Mouse (Mus musculus): Measurements from ENCODE around the gene Cacna2d1. TPM values are rescaled to one million over a fixed set of nuclear protein-coding genes. Genes with fewer than 3 reads are reported as not detected.

Cacna2d1 gene
- polyA plus RNA-seq, 1 experiment from 2014 or later: 0.25 TPM

DNA sequence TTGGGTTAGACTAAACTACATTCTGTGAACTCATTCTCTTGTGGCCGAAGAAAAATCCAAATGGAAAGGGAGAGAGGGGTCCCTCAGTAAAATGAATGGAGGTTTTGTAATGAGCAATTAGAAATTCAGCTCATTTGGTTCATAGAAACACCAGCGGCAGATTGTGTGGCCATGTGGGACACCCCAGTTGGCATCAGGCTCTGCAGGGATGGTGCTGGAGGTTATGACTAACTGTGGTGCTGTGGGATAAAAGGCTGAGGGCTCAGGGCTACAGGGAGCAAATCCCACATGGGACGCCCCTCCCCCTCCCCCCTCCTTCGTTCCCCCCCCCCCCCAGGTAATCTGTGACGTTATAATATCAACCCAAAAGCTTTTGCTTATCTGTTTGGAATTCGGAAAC lies 69.8 kb downstream of the Cacna2d1 start:
- Histone ChIP-seq H3K27ac (ENCODE audit: low read depth) (no peak overlapping the region), H3K36me3 (replicated peaks; ENCODE audit: insufficient read depth, low read length) (no peaks in the 10 kb centered on the region), H3K4me3 (ENCODE audit: low read depth, low read length) (no peak overlapping the region), H3K4me2 (ENCODE audit: low read depth, low read length) (no peak overlapping the region), H3K9me3 (ENCODE audit: low read length) (no peaks in the 10 kb centered on the region), H3K9ac (replicated peaks) (no peak overlapping the region), H3K4me1 (ENCODE audit: insufficient read depth) (no peaks in the 10 kb centered on the region), H3K27me3 (ENCODE audit: insufficient read depth, low read length) (no peaks in the 10 kb centered on the region)
- 57% methylated on average over 5 of the region's 6 CpGs for WGBS (ENCODE audit: insufficient replicate concordance)
- no peak for DNase-seq
- ATAC-seq: no peak
- TF ChIP-seq EP300 (IDR thresholded peaks at IDR 0.05; ENCODE audit: low read depth) (no peak), CTCF (IDR thresholded peaks at IDR 0.05; ENCODE audit: low read depth) (no peak)

DNA sequence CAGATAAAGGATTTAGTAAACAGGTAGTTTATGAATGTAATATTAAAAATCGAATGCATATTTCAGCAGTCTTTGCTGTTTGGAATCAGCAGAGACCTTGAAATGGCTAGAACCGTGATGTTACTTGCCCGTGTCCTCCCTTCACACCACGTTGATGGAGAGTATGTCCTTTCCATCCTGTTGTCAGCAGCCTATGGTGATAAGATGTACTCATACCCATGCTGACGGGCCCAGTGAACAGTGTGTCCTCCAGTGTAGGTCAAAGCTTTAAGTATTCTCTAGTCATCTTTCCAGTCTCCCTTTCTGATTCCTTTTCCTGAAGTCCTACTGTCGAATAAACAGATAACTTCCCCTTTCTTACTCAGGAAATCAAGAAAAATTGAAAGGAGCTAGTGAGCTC lies 72.5 kb downstream of the Cacna2d1 start:
- H3K36me3 ChIP-seq (replicated peaks; ENCODE audit: insufficient read depth, low read length): no peaks in the 10 kb centered on the region
- no peak for TF ChIP-seq CTCF (IDR thresholded peaks at IDR 0.05; ENCODE audit: low read depth)
- TF ChIP-seq EP300 (IDR thresholded peaks at IDR 0.05; ENCODE audit: low read depth): no peak
- H3K4me3 ChIP-seq (ENCODE audit: low read depth, low read length): no peak overlapping the region
- no peak overlapping the region for H3K9ac ChIP-seq (replicated peaks)
- H3K9me3 ChIP-seq (ENCODE audit: low read length): no peaks in the 10 kb centered on the region
- no peak for ATAC-seq
- no peak overlapping the region for H3K27ac ChIP-seq (ENCODE audit: low read depth)
- H3K4me1 ChIP-seq (ENCODE audit: insufficient read depth): no peaks in the 10 kb centered on the region
- no peaks in the 10 kb centered on the region for H3K27me3 ChIP-seq (ENCODE audit: insufficient read depth, low read length)
- DNase-seq: no peak
- WGBS (ENCODE audit: insufficient replicate concordance): 63% methylated on average over 6 of the region's 6 CpGs
- no peak overlapping the region for H3K4me2 ChIP-seq (ENCODE audit: low read depth, low read length)

DNA sequence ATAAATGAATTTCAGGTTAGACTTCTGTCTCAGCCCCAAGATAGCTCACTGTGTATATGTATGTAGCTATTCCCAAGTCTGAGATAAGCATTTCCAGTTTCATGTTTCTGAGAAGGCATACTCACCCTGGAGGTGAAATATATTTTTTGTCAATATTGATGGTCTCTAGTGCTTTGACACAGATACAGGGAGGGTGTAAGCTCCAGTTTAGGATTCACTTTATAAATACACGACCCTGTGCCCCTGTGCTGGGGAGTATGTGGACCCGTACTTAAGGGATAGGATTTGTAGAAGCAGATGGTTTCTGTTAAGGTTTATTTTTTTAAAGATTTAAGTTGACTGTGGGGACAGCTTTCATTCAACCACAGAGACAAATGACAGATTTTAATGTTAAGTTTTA lies 79.2 kb downstream of the Cacna2d1 start:
- no peak for TF ChIP-seq EP300 (IDR thresholded peaks at IDR 0.05; ENCODE audit: low read depth)
- ATAC-seq: no peak
- no peak for DNase-seq
- WGBS (ENCODE audit: insufficient replicate concordance): 56% methylated on average over 2 of the region's 2 CpGs
- Histone ChIP-seq H3K27me3 (ENCODE audit: insufficient read depth, low read length) (no peaks in the 10 kb centered on the region), H3K4me1 (ENCODE audit: insufficient read depth) (no peaks in the 10 kb centered on the region), H3K4me3 (ENCODE audit: low read depth, low read length) (no peak overlapping the region), H3K4me2 (ENCODE audit: low read depth, low read length) (no peak overlapping the region), H3K36me3 (replicated peaks; ENCODE audit: insufficient read depth, low read length) (no peaks in the 10 kb centered on the region), H3K27ac (ENCODE audit: low read depth) (no peak overlapping the region), H3K9ac (replicated peaks) (no peak overlapping the region), H3K9me3 (ENCODE audit: low read length) (no peaks in the 10 kb centered on the region)

DNA sequence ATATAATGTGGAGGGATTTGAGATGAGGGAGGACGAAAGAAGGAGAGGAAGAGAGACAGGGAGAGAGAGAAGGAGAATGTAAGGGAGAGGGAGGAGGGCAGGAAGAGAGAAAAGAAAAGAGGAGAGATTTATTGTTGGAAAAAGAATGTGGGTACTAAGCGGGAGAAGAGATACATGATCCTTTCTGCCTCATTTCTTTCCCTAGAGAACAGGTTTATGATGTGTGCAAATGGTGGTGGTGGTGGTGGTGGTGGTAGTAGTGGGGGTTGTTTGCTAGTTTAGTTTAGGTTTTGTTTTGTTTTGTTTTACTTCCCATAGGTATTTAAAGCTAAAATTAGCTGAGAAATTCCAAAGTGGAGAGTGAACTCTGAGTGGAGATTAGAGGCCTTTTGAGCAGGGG lies 79.9 kb downstream of the Cacna2d1 start:
- TF ChIP-seq CTCF (IDR thresholded peaks at IDR 0.05; ENCODE audit: low read depth): no peak
- TF ChIP-seq EP300 (IDR thresholded peaks at IDR 0.05; ENCODE audit: low read depth): no peak

DNA sequence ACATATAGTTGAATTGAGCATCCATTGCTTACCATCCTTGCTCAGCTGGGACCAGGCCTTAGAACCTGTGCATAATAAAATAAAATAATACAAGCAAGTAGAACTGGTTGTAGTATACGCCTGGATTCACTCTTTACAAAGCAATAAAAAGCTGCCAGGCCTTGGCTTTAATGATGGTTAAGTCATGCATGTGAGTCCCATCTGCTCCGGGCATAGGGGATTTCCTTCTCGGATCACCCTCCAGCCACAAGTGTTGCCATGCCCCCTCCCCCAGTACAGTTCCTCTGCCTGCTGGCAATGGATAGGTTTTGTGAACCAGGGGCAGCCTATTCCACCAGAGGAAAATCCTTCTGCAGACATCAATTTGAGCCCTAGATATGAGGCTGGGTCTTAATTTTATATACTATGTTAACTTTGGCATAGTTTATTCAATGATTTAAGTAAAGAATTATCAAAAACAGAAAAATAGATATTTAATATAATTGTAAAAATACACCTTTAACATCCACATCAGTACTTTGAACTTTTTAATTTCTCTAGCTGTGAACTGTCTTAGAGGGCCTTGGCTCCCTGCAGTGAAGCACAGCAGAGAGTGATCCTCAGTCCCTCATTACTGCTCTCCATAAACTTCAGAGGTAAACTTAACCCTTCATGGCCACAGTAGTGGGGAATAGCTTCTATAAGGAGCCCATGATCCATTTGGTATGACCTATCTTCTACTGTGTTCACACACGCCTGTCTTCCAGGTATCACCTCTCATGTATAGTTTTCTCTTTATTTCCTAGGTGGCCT lies 90.3 kb downstream of the Cacna2d1 start:
- no peaks in the 10 kb centered on the region for H3K9me3 ChIP-seq (ENCODE audit: low read length)
- H3K4me1 ChIP-seq (ENCODE audit: insufficient read depth): no peaks in the 10 kb centered on the region
- 73% methylated on average over 4 of the region's 4 CpGs for WGBS (ENCODE audit: insufficient replicate concordance)
- H3K36me3 ChIP-seq (replicated peaks; ENCODE audit: insufficient read depth, low read length): no peaks in the 10 kb centered on the region
- H3K4me3 ChIP-seq (ENCODE audit: low read depth, low read length): no peak overlapping the region
- no peak overlapping the region for H3K9ac ChIP-seq (replicated peaks)
- no peak overlapping the region for H3K4me2 ChIP-seq (ENCODE audit: low read depth, low read length)
- DNase-seq (no peak), ATAC-seq (no peak)
- TF ChIP-seq CTCF (IDR thresholded peaks at IDR 0.05; ENCODE audit: low read depth): no peak
- no peak for TF ChIP-seq EP300 (IDR thresholded peaks at IDR 0.05; ENCODE audit: low read depth)
- H3K27ac ChIP-seq (ENCODE audit: low read depth): no peak overlapping the region
- H3K27me3 ChIP-seq (ENCODE audit: insufficient read depth, low read length): no peaks in the 10 kb centered on the region

More for the DNA sequence above, 79.9 kb downstream of the Cacna2d1 start:
- H3K36me3 ChIP-seq (replicated peaks; ENCODE audit: insufficient read depth, low read length): no peaks in the 10 kb centered on the region
- no peaks in the 10 kb centered on the region for H3K9me3 ChIP-seq (ENCODE audit: low read length)
- no peaks in the 10 kb centered on the region for H3K27me3 ChIP-seq (ENCODE audit: insufficient read depth, low read length)
- WGBS (ENCODE audit: insufficient replicate concordance): 66% methylated on average over 2 of the region's 2 CpGs
- no peak overlapping the region for H3K4me2 ChIP-seq (ENCODE audit: low read depth, low read length)
- no peak overlapping the region for H3K9ac ChIP-seq (replicated peaks)
- no peak overlapping the region for H3K27ac ChIP-seq (ENCODE audit: low read depth)
- H3K4me3 ChIP-seq (ENCODE audit: low read depth, low read length): no peak overlapping the region
- DNase-seq (no peak), ATAC-seq (no peak)
- no peaks in the 10 kb centered on the region for H3K4me1 ChIP-seq (ENCODE audit: insufficient read depth)

DNA sequence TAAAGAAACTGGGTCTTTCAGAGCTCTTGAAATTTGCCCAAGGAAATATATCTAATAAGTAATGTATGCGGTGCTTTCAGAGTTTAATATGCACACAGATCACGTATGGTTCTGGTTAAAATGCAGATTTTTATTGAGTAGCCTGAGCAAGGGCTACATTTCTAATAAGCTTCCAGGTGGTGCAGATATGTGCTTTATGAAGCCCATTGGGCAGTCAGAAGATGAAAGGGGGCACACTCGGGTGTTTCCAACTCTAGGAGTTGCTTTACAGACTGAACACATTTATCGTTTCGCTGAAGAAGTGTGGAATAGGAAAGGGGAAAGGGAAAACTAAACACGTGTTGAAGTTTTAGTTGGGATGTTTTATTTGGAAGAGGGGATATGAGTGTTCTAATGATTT lies 94.4 kb downstream of the Cacna2d1 start:
- 78% methylated on average over 6 of the region's 6 CpGs for WGBS (ENCODE audit: insufficient replicate concordance)
- Histone ChIP-seq H3K27me3 (ENCODE audit: insufficient read depth, low read length) (no peaks in the 10 kb centered on the region), H3K4me3 (ENCODE audit: low read depth, low read length) (no peak overlapping the region), H3K36me3 (replicated peaks; ENCODE audit: insufficient read depth, low read length) (no peaks in the 10 kb centered on the region), H3K4me2 (ENCODE audit: low read depth, low read length) (no peak overlapping the region), H3K27ac (ENCODE audit: low read depth) (no peak overlapping the region), H3K9ac (replicated peaks) (no peak overlapping the region), H3K4me1 (ENCODE audit: insufficient read depth) (no peaks in the 10 kb centered on the region), H3K9me3 (ENCODE audit: low read length) (no peaks in the 10 kb centered on the region)
- TF ChIP-seq EP300 (IDR thresholded peaks at IDR 0.05; ENCODE audit: low read depth): no peak
- TF ChIP-seq CTCF (IDR thresholded peaks at IDR 0.05; ENCODE audit: low read depth): no peak
- DNase-seq (no peak), ATAC-seq (no peak)
